Mouse (Mus musculus) skeletal muscle tissue, postnatal 0 days (tissue): Measurements from ENCODE around the gene Slamf7. TPM values are rescaled to one million over a fixed set of nuclear protein-coding genes. Genes with fewer than 3 reads are reported as not detected.

Source experiments
- microRNA-seq, 2 experiments: library from miRNA; unstranded; fragments of <30 nt; microRNA quantifications; one replicate each; pipeline ENCODE4; 2016
- polyA plus RNA-seq: library from polyadenylated mRNA; unstranded; fragments of >200 nt; fragmentation: Nextera tagmentation; extraction: Ambion mirVana; gene quantifications from 2 replicates; pipeline ENCODE4 v1.2.1, GENCODE M21; 2015

The Slamf7 gene
- polyA plus RNA-seq = 0.17 TPM in 1 of 2 replicates, not detected in the other

DNA sequence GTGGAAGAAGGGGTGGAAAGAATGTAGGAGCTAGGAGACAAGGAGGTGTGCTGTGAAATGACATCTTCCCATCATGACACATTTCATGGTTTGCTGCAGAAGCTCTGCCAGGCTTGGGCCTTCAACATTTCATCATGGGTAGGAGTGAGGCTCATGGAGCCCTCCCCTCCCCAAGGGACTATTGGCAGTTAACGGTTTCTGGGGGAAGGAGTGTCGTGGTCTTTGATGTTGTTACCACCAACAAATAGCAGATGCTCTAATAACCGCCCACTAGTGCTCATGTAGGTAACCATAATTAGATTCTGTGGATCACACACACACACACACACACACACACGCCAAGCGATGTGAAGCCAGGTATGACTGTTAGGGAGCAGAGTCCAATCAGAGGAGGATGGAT is at the start of gene Slamf7:
Slamf7 (minus strand) TSS at position 302 of the 400 bp plus-strand sequence.

DNA sequence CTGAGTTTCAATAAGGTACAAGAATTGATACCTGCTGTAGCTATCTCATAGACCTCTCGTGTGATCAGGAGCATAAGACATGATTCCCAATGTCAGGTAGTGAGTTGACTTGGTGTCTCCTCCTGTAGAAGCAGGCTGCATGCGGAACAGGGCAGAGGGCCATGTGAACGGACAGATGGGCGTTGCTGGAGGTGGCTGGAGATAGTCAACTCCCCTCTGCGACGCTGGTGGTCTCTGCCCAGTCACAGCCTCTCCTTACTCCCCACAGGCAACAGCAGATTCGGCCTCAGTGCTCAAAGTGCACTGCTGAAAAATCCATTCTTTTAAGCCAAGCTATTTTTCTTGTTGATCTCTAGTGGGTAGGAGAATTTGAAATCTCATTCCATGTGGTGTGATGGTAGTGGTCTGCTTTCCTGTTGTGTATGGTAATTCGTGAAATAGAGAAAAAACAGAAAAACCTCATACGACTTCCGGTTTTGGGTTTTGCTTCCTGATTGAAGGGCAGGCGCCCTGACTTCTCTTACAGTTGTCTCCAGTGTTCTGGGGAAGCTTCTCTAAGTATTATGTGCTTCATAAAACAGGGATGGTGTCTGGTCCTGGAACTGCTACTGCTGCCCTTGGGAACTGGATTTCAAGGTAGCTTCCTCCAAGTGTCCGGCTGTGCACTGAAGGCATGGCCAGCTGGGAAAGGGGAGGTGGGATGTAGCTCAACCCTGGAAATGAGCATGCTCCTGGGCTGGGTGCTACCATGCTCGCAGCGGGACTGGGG is 28.9 kb upstream of the Slamf7 start, which contains the start of gene Cd48:
Cd48 (plus strand) TSS at position 479 of the 769 bp plus-strand sequence.

DNA sequence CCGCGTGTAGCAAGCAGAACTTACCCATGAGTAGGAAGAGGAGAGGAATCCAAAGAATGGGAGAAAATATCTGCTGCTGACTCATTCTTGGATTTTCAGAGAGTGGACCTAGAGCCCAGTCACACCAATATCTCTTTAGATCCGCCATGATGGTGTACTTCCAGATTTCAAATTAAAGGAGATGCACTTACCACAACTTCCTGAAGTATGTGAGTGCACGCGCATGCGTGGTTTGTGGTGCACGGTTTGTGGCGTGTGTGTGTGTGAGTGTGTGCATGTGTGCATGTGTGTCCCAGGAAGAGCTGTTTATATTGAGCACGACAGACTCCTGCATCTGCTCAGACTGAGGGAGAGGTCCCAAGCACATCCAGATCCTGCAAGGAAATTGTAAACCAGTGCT is 45.7 kb downstream of the Slamf7 start, which contains the start of gene Ly9:
Ly9 (minus strand) TSS at position 235 of the 400 bp plus-strand sequence.

Small RNAs within 50 kb of the gene (microRNA-seq; reads per million reads assigned to microRNA genes)
- 0 reads per million in 2 experiments for gene Mir7683

Other genes with a start within 250 kb of the Slamf7 start
- gene Usf1, start 241.7 kb downstream of the Slamf7 start, polyA plus RNA-seq = 34.2 and 34.8 TPM in 2 replicates
- 1.1 and 1.5 TPM in 2 replicates for gene Tstd1, start 234.2 kb downstream of the Slamf7 start, polyA plus RNA-seq
- gene F11r, start 215.5 kb downstream of the Slamf7 start, polyA plus RNA-seq = 20.5 and 28.3 TPM in 2 replicates
- gene Alyref2, start 149.6 kb downstream of the Slamf7 start, polyA plus RNA-seq = 11.3 and 13.8 TPM in 2 replicates
- gene Itln1, start 117.7 kb downstream of the Slamf7 start, polyA plus RNA-seq = not detected in 2 replicates
- 0.16 TPM in 1 of 2 replicates, not detected in the other for gene Cd244a, start 93.8 kb downstream of the Slamf7 start, polyA plus RNA-seq
- 0.24 and 0.38 TPM in 2 replicates for gene Ly9, start 45.6 kb downstream of the Slamf7 start, polyA plus RNA-seq
- 3.3 and 5.4 TPM in 2 replicates for gene Cd48, start 29.0 kb upstream of the Slamf7 start, polyA plus RNA-seq
- gene Slamf1, start 114.1 kb upstream of the Slamf7 start, polyA plus RNA-seq = 0.18 and 0.19 TPM in 2 replicates
- 2.8 and 3.9 TPM in 2 replicates for gene Cd84, start 186.7 kb upstream of the Slamf7 start, polyA plus RNA-seq
- gene Gm10521, start 242.6 kb upstream of the Slamf7 start, polyA plus RNA-seq = not detected in 2 replicates